Mouse (Mus musculus) brain, embryonic 14.5 days (tissue): ENCODE measurements around the gene Phf10. TPM values are rescaled to one million over a fixed set of nuclear protein-coding genes. Genes with fewer than 3 reads are reported as not detected.
"Not testable (repeated sequence)": the region's sequence is repeated elsewhere in the genome, so short reads cannot be mapped to it uniquely, and the experiment has no call there.

Experiments used
- DNase-seq: peaks from one replicate; pipeline ENCODE4 v3.0.0-alpha.2; 2011; ENCODE audit warnings: low read depth
- CTCF ChIP-seq: fragments of 200-500 bp; IDR thresholded peaks from 2 replicates; pipeline ENCODE4 v1.5.1; 2012; ENCODE audit warnings: inconsistent platforms, mild to moderate bottlenecking, moderate library complexity, borderline replicate concordance; ENCODE audit not compliant: insufficient read depth, insufficient read length; ENCODE audit errors: extremely low read depth
- POLR2A ChIP-seq: fragments of 200-500 bp; IDR thresholded peaks from 2 replicates; pipeline ENCODE4 v1.6.1; 2012; ENCODE audit warnings: mild to moderate bottlenecking, inconsistent platforms, borderline replicate concordance; ENCODE audit not compliant: poor library complexity, insufficient read depth, insufficient read length, severe bottlenecking; ENCODE audit errors: extremely low read depth
- polyA plus RNA-seq: library from polyadenylated mRNA; depleted of rRNA; stranded (reverse); fragments of >200 nt; gene quantifications from 2 replicates; pipeline ENCODE4 v1.2.3, GENCODE M21; 2012; rRNA removed

The Phf10 gene
- 65.6 and 67.1 TPM in 2 replicates for polyA plus RNA-seq

GRCm38 (mm10) chr17:14960951-14961556 is at the start of gene Phf10:
Phf10 (minus strand) TSS chr17:14961273.
- DNase-seq: peak; percentile 7

GRCm38 (mm10) chr17:15009706-15010413 is 48.8 kb upstream of the Phf10 start, which contains the start of gene Gm3435:
Gm3435 (plus strand) TSS chr17:15010176.
- DNase-seq: not testable (repeated sequence)

- not testable (repeated sequence) for DNase-seq
Observed at GRCm38 (mm10) chr17:15009088-15009487, 48.0 kb upstream of the Phf10 start.

- not testable (repeated sequence) for DNase-seq
Observed at GRCm38 (mm10) chr17:15000047-15000446, 39.0 kb upstream of the Phf10 start.

GRCm38 (mm10) chr17:14994140-14994539 is 33.1 kb upstream of the Phf10 start:
- not testable (repeated sequence) for DNase-seq

- DNase-seq: not testable (repeated sequence)
Observed at GRCm38 (mm10) chr17:14993139-14993832, 32.2 kb upstream of the Phf10 start.

- not testable (repeated sequence) for DNase-seq
Observed at GRCm38 (mm10) chr17:14992522-14993138, 31.6 kb upstream of the Phf10 start.

- DNase-seq: not testable (repeated sequence)
Observed at GRCm38 (mm10) chr17:14990116-14990702, 29.1 kb upstream of the Phf10 start.

GRCm38 (mm10) chr17:14978362-14979038 is 17.4 kb upstream of the Phf10 start, which contains the start of the genes 9030025P20Rik and Gm3417:
9030025P20Rik (plus strand) TSS chr17:14978468.
Gm3417 (minus strand) TSS chr17:14978790.
- DNase-seq: not testable (repeated sequence)

GRCm38 (mm10) chr17:14977718-14978361 is 16.8 kb upstream of the Phf10 start:
- not testable (repeated sequence) for DNase-seq

GRCm38 (mm10) chr17:14968373-14968913 is 7.4 kb upstream of the Phf10 start:
- not testable (repeated sequence) for DNase-seq

GRCm38 (mm10) chr17:14961557-14962154 is 583 bp upstream of the Phf10 start:
- not testable (repeated sequence) for DNase-seq

GRCm38 (mm10) chr17:14960520-14960919 is 553 bp downstream of the Phf10 start:
- DNase-seq: peak; percentile 15
- TF ChIP-seq POLR2A (no peak), CTCF (no peak)
